Mouse (Mus musculus) CD4-positive helper T cell, adult 2 months (primary cell): ENCODE measurements around the gene Gm11562.
"Not testable (repeated sequence)": the region's sequence is repeated elsewhere in the genome, so short reads cannot be mapped to it uniquely, and the experiment has no call there.

Source experiments
- DNase-seq: peaks from one replicate; pipeline ENCODE4 v3.0.0-alpha.2; 2012; ENCODE audit warnings: low read depth, missing footprints, low spot score

The Gm11562 gene

DNA sequence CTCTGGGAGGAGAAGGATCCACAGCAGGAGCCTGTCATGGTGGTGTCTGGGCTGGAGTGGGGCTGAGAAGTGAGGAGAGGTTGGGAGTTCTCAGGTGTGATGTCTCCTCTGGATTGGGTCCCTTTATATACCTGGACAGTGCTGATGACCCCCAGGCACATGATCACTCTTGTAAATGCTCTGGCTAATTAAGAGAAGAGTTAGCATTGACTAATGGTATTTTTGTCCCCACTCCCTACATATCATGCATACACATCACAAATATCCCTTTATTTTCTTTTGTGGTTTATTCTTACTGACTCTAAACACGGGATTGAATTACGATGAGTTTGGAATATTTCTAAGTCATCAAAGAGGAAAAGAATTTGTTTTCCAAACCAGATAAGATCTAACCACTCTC is at the start of gene Gm11562:
TSS of gene Gm11562 (minus strand) at position 101 of the 400 bp plus-strand sequence.
- no peak for DNase-seq

DNA sequence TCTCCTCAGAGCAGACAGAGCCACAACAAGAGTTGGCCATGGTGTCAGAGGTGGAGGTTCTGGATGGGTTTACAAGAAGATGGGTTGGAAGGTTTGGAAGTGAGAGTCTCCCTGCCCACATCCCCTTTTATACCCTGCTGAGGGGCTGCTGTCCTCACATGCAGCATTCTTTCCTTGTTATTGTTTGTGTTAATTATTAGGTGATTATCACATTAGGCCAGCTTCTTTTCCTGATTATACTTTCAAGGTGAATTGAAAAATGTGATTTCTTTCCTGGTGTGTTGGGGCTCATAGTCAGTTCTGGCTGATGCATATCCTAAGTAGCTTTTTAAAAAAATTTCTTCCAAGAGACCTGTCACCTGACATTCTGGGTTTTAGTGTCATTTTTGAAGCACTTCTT is 45.6 kb upstream of the Gm11562 start, which contains the start of gene Krtap4-6:
TSS of gene Krtap4-6 (minus strand) at position 101 of the 400 bp plus-strand sequence.
- no peak for DNase-seq

DNA sequence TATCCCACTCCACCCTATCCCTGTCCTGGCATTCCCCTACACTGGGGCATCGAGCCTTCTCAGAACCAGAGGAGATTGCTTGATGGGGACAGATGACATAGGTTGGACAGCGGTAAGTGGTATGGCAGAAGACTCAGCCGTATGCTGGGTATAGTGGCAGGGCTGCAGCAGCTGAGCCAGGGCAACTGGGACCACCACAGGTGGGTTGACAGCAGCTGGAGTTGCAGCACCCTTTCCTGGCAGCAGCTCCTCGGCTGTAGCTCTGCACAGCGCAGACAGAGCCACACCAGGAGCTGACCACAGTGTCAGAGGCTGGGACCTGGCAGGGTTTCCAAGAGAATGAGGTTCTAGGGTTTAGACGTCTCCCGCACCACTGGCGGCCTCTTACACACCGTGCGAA is 42.6 kb upstream of the Gm11562 start:
- DNase-seq, result no peak

DNA sequence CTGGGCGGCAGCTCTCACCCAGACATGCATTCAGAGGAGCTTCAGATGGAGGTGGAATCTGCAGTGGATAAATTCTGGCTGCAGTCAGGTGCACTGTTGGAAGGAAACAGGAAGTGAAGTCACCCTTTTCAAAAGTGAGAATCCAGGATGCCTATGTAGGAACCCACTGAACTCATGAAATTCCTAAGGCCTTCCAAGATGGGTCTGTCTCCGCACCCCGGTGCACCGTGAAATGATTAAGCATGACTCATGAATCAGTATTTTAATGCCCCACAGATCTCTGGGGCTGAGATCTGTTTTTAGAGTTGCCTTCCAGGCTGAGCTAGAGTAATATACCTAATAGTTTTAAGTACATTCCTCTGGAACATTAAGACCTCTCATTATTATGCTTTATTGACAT is 39.0 kb upstream of the Gm11562 start:
- no peak for DNase-seq

DNA sequence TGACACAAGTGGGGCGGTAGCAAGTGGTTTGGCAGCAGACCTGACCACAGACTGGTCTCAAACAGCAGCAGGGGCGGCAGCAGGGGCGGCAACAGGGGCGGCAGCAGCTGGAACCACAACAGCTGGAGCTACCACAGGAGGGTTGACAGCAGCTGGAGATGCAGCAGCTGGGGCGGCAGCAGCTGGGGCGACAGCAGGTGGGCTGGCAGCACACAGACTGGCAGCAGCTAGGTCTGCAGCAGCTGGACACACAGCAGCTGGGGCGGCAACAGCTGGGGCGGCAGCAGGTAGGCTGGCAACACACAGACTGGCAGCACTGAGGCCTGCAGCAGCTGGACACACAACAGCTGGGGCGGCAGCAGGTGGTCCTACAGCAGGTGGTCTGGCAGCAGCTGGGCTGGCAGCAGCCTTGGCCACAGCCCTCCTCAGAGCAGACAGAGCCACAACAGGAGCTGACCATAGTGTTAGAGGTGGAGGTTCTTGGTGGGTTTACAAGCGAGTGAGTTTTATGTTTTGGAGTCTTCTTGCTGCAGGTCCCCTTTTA is 38.3 kb upstream of the Gm11562 start, which contains the start of gene Gm11563:
TSS of gene Gm11563 (minus strand) at position 494 of the 544 bp plus-strand sequence.
- DNase-seq, result not testable (repeated sequence)

DNA sequence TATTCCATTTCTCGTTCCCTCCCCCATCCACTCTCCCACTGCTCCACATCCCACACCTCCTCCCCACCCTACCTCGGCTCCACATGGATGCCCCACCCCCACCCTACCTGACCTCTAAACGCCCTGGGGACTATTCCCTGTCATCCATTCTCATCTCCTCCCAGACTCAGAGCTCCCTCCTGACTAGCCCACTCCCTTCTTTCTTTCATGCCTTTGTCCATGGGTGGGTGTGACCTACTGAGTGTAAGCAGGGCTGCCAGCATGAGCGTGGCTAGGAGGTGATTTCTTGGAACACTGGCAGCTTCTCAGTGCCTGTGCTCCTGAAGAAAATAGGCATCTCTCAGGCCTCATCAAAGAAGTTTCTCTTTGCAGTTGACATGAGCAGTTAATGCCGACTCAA is 36.8 kb upstream of the Gm11562 start:
- DNase-seq, result no peak

DNA sequence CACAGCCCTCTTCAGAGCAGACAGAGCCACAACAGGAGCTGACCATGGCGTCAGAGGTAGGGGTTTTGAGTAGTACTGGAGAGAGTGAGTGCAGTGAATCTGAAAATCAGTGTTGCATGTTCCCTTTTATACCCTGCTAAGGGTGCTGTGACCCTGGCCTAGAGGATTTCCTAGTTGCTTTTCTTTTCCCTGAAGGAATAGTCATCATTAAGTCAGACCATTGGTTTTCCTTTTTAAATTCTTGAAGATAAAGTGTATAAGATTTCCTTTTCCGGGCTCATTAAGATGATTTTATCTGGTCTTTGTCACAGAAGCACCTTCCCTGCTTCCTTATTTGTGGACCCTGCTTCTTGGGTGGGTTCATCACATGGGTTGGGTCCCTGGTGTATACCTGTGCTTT is 29.9 kb upstream of the Gm11562 start, which contains the start of gene Gm11555:
TSS of gene Gm11555 (minus strand) at position 101 of the 400 bp plus-strand sequence.
- no peak for DNase-seq

DNA sequence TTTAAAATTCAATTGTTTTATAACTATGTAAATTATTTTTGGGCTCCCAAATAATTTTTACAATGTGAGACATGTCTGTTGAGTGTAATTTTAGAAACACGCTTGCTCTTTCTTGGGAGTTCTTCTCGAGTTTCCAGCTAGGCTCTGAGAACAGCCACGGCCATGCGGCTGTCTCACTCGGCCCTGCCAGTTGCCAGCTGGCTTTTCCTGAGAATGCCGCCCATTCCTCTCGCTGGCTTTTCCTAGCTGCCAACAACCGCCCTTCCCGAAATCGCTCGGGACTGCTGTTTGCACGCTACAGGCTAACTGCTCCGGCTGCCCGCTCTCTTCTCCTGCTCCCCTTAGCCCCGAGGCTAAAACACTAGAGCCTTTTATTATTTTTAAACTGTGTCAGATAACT is 26.2 kb upstream of the Gm11562 start:
- DNase-seq, result no peak

DNA sequence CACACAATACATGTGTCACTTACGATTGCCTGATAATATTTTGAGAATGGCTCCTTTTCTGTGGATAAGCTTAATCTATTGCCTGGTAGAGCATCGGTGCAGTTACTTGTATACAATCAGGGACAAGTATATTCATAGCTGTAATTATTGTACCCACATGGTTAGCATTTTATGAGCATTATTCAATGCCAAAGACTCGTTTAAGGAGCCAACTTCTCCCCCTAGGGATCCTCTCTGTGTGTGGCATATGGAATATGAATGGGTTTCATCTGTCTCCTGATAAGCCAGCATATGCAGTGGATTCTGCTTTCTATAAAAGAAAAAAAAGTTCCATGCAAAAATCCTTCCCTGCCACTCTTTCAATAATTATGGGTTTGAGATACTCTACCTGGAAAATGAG is 24.1 kb upstream of the Gm11562 start:
- DNase-seq, result no peak

DNA sequence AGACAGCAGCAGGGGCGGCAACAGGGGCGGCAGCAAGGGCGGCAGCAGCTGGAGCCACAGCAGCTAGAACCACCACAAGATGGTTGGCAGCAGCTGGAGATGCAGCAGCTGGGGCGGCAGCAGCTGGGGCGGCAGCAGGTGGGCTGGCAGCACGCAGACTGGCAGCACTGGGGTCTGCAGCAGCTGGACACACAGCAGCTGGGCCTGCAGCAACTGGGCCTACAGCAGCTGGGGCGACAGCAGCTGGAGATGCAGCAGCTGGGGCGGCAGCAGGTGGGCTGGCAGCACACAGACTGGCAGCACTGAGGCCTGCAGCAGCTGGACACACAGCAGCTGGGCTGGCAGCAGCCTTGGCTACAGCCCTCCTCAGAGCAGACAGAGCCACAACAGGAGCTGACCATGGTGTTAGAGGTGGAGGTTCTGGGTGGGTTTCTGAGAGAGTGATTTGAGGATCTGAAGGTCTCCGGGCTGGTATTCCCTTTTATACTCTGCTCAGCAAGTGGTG is 23.5 kb upstream of the Gm11562 start, which contains the start of gene Krtap4-7:
TSS of gene Krtap4-7 (minus strand) at position 455 of the 505 bp plus-strand sequence.
- not testable (repeated sequence) for DNase-seq

DNA sequence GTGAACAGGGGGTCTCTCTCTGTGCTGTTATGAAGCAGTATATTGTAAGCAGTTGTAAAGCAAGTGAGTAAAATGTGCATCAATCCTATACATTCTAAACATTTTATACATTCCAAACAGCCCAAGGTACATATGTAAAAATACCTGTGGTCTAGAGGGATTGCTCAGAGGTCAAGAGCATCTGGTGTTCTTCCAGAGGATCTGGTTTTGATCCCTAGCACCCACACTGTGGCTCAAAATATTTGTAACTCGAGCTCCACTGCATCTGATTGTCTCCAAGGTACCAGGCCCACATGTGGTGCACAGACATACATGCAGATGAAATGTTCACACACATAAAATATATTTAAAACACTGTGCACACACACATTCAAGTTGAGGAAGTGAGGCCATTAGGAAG is 20.7 kb upstream of the Gm11562 start:
- DNase-seq, result no peak

DNA sequence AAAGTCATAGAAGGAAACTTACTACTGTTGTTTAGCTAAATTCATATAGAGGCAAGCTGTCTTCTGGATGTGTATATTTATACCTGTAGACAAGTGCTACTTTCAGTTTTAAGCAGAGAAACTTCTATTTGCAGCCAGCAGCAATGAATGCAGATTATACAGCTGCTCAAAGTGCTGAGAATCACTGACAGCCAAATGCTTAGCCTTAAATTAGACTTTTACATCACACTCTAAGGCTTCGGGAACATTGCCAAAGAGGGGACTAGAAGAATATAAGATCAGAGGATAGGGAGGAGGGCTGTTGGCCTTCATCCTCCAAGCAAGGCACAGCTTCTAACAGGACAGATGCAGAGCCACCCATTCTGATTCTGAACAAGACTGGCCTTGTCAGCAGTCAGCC is 16.9 kb upstream of the Gm11562 start:
- no peak for DNase-seq

DNA sequence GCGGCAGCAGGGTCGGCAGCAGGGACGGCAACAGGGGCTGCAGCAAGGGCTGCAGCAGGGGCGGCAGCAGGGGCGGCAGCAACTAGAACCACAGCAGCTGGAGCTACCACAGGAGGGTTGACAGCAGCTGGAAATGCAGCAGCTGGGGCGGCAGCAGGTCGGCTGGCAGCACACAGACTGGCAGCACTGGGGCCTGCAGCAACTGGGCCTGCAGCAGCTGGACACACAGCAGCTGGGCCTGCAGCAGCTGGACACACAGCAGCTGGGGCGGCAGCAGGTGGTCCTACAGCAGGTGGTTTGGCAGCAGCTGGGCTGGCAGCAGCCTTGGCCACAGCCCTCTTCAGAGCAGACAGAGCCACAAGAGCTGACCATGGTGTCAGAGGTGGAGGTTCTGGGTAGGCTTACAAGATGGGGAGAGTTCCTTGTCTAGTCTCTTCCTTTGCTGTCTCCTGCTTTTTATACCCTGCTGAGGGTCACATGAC is 14.5 kb upstream of the Gm11562 start, which contains the start of gene Krtap4-2:
TSS of gene Krtap4-2 (minus strand) at position 432 of the 482 bp plus-strand sequence.
- no peak for DNase-seq

DNA sequence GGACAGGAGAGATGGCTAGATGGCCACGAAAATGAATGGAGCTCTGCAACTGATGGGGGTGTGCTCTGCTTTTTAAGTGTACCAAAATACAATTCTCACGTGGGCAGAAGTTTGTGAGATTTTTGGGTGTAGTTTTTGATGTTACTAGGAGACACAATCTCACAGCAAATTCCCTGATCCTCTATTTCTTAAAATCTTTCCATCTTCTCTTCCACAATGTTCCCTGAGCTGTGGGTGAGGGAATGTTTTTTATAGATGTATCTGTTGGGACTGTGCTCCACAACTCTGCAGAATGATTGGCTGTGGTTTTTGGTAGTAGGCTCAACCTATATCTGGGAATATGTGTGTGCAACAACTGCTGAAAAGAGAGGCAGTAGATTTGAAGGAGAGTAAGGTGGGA is 13.1 kb upstream of the Gm11562 start:
- no peak for DNase-seq

DNA sequence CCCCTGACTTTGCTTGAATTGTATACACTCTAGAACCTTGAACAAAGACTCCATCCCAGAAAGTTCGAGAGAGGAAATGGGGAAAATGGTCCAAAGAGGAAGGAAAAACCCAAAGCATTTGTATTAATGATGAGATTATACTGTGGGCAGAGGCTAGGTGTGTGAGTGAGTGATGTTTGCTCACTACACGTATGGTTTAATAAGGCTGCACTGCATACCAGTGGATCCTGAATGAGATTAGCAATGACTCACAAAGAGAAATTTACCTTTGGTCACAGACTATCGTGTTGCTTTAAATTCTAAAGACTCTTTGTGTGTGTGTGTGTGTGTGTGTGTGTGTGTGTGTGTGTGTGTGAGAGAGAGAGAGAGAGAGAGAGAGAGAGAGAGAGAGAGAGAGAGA is 10.7 kb upstream of the Gm11562 start:
- DNase-seq, result no peak

DNA sequence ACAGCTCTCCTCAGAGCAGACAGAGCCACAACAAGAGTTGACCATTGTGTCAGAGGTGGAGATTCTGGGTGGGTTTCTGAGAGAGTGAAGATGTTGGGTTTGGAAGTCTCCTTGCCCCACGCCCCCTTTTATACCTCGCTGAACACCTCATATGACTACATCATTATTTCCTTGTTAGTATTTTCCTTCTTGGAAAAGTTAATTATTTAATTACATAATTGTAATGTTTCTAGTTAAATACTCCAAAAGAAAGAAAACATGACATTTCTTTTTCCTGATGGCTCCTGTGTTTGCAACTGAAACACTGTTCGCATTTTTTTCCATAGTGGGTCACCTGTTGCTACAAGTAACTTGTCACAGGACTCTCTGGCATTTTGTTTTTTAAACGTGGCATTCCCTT is 7.9 kb upstream of the Gm11562 start, which contains the start of gene Krtap4-1:
TSS of gene Krtap4-1 (minus strand) at position 101 of the 400 bp plus-strand sequence.
- DNase-seq, result no peak

DNA sequence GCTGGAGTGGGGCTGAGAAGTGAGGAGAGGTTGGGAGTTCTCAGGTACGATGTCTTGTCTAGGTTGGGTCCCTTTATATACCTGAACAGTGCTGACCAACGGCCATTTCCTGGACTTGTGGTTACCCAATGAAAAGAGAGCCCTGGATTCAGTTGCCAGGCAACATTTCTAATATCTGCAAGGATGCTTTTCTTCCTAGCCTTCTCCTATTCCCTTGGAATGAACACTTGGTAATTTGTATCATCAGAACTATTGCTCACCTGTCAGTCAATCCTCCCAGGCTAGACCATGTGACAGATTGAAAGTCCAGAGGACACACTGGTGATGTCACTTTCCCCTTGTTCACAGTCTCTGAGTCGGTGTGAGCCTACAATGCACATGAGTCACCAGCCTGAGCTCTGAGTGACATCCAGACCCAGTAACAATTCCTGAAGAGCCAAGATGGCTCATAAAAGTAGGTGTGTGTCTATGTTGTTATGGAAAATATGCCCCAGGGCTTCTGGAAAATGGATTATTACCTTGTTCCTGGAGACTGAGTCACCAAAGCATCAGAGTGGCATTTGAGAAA is 5.4 kb downstream of the Gm11562 start, which contains the start of gene Krtap2-4:
TSS of gene Krtap2-4 (minus strand) at position 51 of the 568 bp plus-strand sequence.
- DNase-seq, result no peak

DNA sequence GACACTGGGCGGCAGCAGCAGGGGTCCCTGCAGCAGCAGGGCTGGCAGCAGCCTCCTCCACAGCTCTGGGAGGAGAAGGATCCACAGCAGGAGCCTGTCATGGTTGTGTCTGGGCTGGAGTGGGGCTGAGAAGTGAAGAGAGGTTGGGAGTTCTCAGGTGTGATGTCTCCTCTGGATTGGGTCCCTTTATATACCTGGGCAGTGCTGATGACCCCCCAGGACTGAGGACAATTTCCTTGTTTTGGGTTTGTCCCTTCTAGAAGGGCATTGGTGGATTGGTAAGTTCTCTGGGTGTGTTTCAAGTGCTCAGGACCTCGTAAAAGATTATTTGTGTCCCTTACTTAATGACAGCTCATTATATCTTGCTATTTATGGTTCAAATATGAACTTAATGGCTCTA is 10.1 kb downstream of the Gm11562 start, which contains the start of gene Gm11937:
TSS of gene Gm11937 (minus strand) at position 101 of the 400 bp plus-strand sequence.
- not testable (repeated sequence) for DNase-seq

DNA sequence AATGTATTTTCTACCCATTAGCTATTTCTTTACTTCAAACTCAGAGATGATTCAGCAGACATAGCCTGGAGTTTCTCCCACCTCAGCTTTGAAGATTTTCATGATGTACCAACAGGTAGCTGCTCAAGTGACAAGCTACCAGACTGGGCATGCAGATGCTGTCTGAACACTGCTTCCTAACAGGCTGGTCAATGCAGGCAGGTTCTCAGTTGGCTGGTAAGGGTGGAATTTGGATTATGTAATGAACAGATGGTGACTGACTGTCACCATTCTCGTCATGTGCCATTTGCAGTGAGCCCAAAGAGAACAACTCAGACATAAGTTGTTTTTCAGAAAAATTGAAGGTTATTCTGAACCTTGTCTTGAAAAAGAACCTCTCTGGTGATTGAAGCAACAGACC is 11.1 kb downstream of the Gm11562 start:
- DNase-seq, result no peak

DNA sequence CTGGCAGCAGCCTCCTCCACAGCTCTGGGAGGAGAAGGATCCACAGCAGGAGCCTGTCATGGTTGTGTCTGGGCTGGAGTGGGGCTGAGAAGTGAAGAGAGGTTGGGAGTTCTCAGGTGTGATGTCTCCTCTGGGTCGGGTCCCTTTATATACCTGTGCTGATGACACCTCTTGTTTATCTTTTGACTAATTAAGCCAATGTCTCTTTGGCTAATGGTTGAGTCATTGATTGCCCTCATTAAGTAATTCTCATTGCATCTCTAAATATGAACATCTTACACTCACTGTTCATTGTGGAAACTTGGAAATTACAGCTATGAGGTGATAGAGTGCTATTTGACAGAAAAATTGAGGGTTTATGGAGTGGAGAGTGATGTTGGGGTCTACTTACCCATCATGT is 17.0 kb downstream of the Gm11562 start, which contains the start of gene Gm11938:
TSS of gene Gm11938 (minus strand) at position 101 of the 400 bp plus-strand sequence.
- DNase-seq, result not testable (repeated sequence)

DNA sequence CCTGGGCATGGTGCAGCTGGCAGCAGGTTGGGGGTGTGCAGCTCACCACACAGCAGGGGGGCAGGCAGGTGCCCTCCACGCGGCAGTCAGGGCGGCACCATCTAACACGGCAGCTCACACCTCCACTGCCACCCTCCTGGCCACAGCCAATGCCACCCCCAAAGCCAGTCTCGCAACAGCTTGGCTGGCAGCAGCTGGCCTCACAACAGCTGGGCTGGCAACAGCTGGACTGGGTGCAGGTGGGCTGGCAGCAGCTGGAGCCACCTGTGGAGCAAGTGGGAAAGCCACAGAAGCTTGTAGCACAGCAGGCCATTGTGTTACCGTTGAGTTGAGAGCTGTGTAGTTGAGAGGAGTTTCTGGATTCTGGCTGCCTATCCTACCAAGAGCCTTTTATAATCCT is 22.5 kb downstream of the Gm11562 start, which contains the start of gene Krtap9-3:
TSS of gene Krtap9-3 (minus strand) at position 364 of the 400 bp plus-strand sequence.
- DNase-seq, result not testable (repeated sequence)

DNA sequence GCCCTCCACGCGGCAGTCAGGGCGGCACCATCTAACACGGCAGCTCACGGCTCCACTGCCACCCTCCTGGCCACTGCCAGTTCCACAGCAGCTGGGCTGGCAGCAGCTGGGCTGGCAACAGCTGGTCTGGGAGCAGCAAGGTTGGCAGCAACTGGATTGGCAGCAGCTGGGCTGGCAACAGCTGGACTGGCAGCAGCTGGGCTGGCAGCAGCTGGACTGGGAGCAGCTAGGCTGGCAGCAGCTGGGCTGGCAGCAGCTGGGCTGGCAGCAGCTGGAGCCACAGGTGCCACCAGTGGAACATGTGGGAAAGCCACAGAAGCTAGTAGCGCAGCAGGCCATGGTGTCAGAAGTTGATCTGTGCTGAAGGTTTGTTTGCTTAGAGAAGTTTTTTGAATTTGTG is 29.3 kb downstream of the Gm11562 start, which contains the start of gene Krtap1-3:
TSS of gene Krtap1-3 (minus strand) at position 359 of the 400 bp plus-strand sequence.
- DNase-seq, result no peak
